Mouse (Mus musculus) limb, embryonic 11.5 days (tissue): Measurements from ENCODE around the gene Arhgap22. TPM values are rescaled to one million over a fixed set of nuclear protein-coding genes. Genes with fewer than 3 reads are reported as not detected.

Experiments
- ATAC-seq: fragments of 200-750 bp; cut with Nextera tagmentation; 2 replicates; pipeline ENCODE4 v1.8.0; 2017; ENCODE audit warnings: low read depth; ENCODE audit not compliant: insufficient number of reproducible peaks, low FRiP score, low TSS enrichment
- DNase-seq: peaks from one replicate; pipeline ENCODE4 v3.0.0-alpha.2; 2015; ENCODE audit warnings: low spot score
- H3K27ac ChIP-seq: fragments of 300-500 bp; sonication (generic); replicated peaks from 2 replicates; pipeline ENCODE4 v1.5.1; 2014; ENCODE audit warnings: low read depth, mild to moderate bottlenecking, low read length
- H3K27me3 ChIP-seq: fragments of 300-500 bp; sonication (generic); 2 replicates; pipeline ENCODE4 v1.6.1; 2014; ENCODE audit warnings: mild to moderate bottlenecking, low read length, mixed read lengths; ENCODE audit not compliant: control insufficient read depth, insufficient read depth
- H3K36me3 ChIP-seq: fragments of 300-500 bp; sonication (generic); 2 replicates; pipeline ENCODE4 v1.6.1; 2014; ENCODE audit warnings: mild to moderate bottlenecking, low read length, moderate library complexity, mixed read lengths; ENCODE audit not compliant: control insufficient read depth, insufficient read depth
- H3K4me1 ChIP-seq: fragments of 300-500 bp; sonication (generic); 2 replicates; pipeline ENCODE4 v1.6.1; 2014; ENCODE audit warnings: low read length, mixed read lengths; ENCODE audit not compliant: control insufficient read depth, insufficient read depth
- H3K4me2 ChIP-seq: fragments of 300-500 bp; sonication (generic); 2 replicates; pipeline ENCODE4 v1.6.1; 2014; ENCODE audit warnings: low read depth, mild to moderate bottlenecking, moderate library complexity; ENCODE audit not compliant: severe bottlenecking
- H3K4me3 ChIP-seq: fragments of 300-500 bp; sonication (generic); 2 replicates; pipeline ENCODE4 v1.5.1; 2014; ENCODE audit warnings: low read depth, low read length
- H3K9ac ChIP-seq: fragments of 300-500 bp; sonication (generic); 2 replicates; pipeline ENCODE4 v1.6.1; 2014; ENCODE audit warnings: mild to moderate bottlenecking, low read length
- H3K9me3 ChIP-seq: fragments of 300-500 bp; sonication (generic); 2 replicates; pipeline ENCODE4 v1.6.1; 2016; ENCODE audit warnings: low read length; ENCODE audit not compliant: control insufficient read depth
- WGBS: fragments of 180-500 bp; shearing (Covaris S2); extraction: QIAGEN DNeasy Blood & Tissue Kit; methylation state at CpG from one replicate; pipeline ENCODE4 v1.1.7; 2014; 5-methylcytosine and 5-hydroxymethylcytosine counted together
- polyA plus RNA-seq: library from polyadenylated mRNA; unstranded; fragments of >200 nt; fragmentation: Nextera tagmentation; extraction: Ambion mirVana; gene quantifications from 2 replicates; pipeline ENCODE4 v1.2.1, GENCODE M21; 2014

The Arhgap22 gene
- polyA plus RNA-seq, 1 experiment from 2014 or later: 2.7 TPM

DNA sequence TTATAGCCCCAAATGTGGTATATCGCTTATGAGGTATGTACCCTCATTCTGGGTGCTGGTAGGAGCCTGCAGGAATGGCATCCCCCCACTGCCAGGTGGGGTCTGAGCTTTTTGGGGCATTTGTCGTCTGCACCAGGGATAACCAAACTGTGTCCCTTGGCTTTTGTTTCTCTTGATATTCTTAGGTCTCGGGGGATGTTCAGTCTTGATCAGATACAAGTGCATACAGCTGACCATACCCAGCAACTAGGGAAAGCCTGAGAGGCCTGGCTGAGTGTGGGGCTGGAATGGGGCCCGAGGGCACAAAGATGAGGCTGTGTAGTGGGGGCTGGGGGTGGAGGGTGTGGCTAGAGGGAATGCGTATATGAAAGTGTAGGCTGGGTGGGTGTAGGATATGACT lies 149.8 kb downstream of the Arhgap22 start:
- no peaks in the 10 kb centered on the region for H3K27me3 ChIP-seq
- H3K9ac ChIP-seq: no peak overlapping the region
- H3K9me3 ChIP-seq: no peaks in the 10 kb centered on the region
- H3K36me3 ChIP-seq: no peaks in the 10 kb centered on the region
- no peak overlapping the region for H3K4me2 ChIP-seq
- DNase-seq (no peak), ATAC-seq (no peak)
- H3K4me1 ChIP-seq: 0 out of 2 replicates have a peak, but pooled peaks cover 6% of the 10 kb centered on the region
- H3K4me3 ChIP-seq: no peak overlapping the region
- 83% methylated on average over 5 of the region's 5 CpGs for WGBS
- no peak overlapping the region for H3K27ac ChIP-seq

DNA sequence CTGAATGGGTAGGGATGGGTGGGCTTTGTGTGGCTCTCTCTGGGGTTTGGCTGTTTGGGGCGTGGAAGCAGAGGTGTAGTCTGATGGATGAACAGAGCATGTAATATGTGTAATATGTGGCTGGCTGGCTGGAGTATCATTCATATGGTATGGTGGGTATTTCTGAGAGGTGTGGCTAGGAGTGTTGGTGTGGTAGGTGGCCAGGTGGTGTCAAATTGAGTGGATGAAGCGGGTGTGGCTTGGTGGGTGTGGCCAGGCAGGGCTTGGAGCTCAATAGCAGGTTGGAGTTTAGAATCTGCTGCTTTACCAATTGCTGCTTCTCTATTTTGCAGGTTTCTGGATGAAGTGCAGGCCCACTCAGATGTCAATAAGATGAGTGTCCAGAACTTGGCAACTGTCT lies 150.2 kb downstream of the Arhgap22 start:
- H3K27me3 ChIP-seq: no peaks in the 10 kb centered on the region

DNA sequence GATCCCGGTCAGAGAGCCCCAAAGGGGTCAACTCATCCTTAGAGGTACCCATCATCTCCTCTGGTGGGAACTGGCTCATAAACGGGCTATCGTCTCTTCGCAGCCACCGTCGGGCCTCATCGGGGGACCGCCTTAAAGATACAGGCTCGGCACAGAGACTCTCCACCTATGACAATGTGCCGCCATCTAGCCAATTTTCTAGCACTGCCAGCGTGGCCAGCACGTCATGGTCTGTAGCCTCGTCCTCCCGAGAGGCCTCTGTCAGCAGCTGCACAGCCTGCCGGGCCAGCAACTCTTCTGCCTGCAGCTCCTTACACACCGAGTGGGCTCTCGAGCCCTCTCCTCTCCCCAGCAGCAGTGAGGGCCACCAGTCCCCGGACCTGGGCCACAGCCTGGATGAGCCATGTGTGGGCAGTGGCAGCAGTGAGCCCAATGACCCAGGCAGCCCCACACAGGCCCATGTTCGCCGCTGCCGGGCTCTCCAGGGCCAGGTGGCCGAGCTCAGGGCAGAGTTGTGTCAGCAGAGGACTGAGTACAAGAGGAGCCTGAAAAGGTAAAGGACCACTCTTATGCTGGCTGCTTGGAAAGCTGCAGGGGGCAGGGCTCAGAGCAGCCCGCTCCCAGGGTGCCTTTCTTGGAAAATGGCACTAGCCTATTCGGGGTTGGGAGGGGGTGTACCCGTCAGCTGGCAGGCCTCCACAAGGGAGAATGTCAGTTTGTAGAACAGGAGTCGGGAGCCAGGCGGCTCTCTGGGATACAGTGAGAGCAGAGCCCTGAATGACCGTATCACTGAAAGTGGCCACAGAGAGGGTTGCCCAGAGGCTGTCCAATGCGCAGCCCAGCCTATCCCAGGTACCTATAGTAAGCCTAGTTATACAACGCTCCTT lies 153.3 kb downstream of the Arhgap22 start:
- Histone ChIP-seq H3K4me2 (no peak overlapping the region), H3K27ac (no peak overlapping the region), H3K4me3 (no peak overlapping the region), H3K27me3 (no peaks in the 10 kb centered on the region), H3K36me3 (no peaks in the 10 kb centered on the region; the same call in 1 of the 2 replicates), H3K9me3 (no peaks in the 10 kb centered on the region), H3K9ac (no peak overlapping the region), H3K4me1 (peaks cover 9% of the 10 kb centered on the region)
- DNase-seq: no peak
- WGBS: 82% methylated on average over 30 of the region's 30 CpGs
- no peak for ATAC-seq

More for the DNA sequence above, 150.2 kb downstream of the Arhgap22 start:
- 84% methylated on average over 2 of the region's 2 CpGs for WGBS
- Histone ChIP-seq H3K9ac (no peak overlapping the region), H3K4me1 (0 out of 2 replicates have a peak, but pooled peaks cover 6% of the 10 kb centered on the region), H3K36me3 (no peaks in the 10 kb centered on the region), H3K27ac (no peak overlapping the region), H3K9me3 (no peaks in the 10 kb centered on the region), H3K4me3 (no peak overlapping the region), H3K4me2 (no peak overlapping the region)
- no peak for DNase-seq
- ATAC-seq: no peak

DNA sequence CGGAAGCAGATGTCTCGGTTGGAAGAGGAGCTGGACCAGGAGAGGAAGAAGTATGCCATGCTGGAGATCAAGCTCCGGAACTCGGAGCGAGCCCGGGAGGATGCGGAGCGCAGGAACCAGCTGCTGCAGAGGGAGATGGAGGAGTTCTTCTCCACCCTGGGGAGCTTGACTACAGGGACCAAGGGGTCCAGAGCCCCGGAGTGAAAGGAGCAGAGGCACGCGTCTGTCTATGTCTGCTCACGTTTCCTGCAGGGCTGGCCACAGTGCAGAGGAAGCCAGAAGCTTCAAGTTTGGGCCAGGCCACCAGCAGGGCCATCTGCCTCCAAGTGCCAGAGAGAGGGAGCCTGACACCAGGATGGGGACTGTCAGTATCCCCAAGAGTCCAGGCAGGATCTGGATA lies 155.5 kb downstream of the Arhgap22 start:
- no peak for DNase-seq
- 81% methylated on average over 12 of the region's 12 CpGs for WGBS
- Histone ChIP-seq H3K27ac (no peak overlapping the region), H3K4me1 (peaks cover 5% of the 10 kb centered on the region), H3K9me3 (no peaks in the 10 kb centered on the region), H3K27me3 (no peaks in the 10 kb centered on the region), H3K4me2 (no peak overlapping the region), H3K4me3 (no peak overlapping the region), H3K36me3 (no peaks in the 10 kb centered on the region; the same call in 1 of the 2 replicates), H3K9ac (no peak overlapping the region)
- no peak for ATAC-seq

DNA sequence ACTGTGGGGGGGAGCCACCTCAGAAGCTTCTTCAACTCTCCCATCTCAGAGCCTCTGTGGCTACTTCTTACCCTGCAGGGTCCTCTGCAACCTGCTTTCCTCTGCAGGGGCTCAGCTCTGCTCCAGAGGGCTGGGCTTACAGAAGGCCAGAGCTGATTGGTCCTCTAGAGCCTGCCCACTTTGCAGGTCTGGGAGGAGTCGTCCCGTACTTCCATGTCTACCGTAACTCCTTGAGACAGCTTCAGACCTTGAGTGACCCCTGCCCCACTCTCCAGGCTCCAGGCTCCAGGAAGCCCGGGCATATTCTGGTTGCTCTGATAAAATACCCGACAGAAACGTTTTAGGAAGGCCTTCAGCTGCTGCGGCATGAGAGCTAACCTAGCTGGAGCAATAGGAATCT lies 156.2 kb downstream of the Arhgap22 start:
- Histone ChIP-seq H3K27ac (no peak overlapping the region), H3K4me2 (peak overlapping the region; percentile 31), H3K36me3 (no peaks in the 10 kb centered on the region; the same call in 1 of the 2 replicates), H3K27me3 (no peaks in the 10 kb centered on the region), H3K4me3 (no peak overlapping the region), H3K4me1 (peaks cover 5% of the 10 kb centered on the region), H3K9ac (no peak overlapping the region), H3K9me3 (no peaks in the 10 kb centered on the region)
- 11% methylated on average over 7 of the region's 7 CpGs for WGBS
- DNase-seq: peak; percentile 47
- 0 out of 2 replicates have a peak, but pooled peaks have one; percentile 31 for ATAC-seq

DNA sequence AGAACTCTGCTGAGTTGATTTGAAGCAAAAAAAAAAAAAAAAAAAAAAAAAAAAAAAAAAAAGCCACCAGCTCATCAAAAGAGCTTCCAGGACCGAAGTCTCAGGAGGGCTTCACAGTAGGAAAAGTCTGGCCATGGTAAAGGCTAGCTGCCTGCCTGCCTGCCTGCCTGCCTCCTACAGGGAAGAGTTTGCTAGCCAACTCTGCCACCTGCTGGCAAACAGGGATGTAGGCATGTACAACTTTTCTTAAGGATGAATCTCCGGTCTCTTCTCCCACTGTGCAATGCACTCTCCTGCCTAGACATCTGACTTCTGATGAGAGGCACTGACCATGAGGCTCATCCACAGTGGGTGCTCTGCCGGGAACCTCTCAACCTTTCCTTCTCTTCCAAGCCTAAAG lies 157.4 kb downstream of the Arhgap22 start:
- ATAC-seq (0 out of 2 replicates have a peak, but pooled peaks have one; percentile 16), DNase-seq (peak; percentile 83)
- peaks cover 5% of the 10 kb centered on the region for H3K4me1 ChIP-seq
- no peak overlapping the region for H3K27ac ChIP-seq
- no peak overlapping the region for H3K4me2 ChIP-seq
- no peak overlapping the region for H3K4me3 ChIP-seq
- H3K27me3 ChIP-seq: no peaks in the 10 kb centered on the region
- no peaks in the 10 kb centered on the region; the same call in 1 of the 2 replicates for H3K36me3 ChIP-seq
- H3K9ac ChIP-seq: no peak overlapping the region
- WGBS: 22% methylated on average over 3 of the region's 3 CpGs
- H3K9me3 ChIP-seq: no peaks in the 10 kb centered on the region

DNA sequence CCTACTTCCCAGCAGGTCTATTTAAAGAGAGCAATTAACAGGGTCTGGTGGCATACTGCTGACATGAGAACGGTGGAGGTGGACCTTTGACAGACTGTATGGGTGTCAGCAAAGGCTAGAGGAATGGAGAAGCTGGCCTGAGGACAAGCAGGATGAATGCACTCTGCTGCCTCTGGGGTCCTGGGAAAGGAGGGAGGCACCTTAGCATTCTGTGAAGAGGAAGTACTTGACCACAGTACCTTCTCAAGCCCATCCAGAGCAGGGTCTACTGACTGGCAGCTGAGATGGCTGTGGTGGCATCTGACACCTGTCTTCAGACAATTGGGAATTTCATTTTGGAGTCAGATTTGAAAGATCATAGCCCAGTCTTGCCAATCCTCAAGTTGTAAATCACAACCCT lies 159.4 kb downstream of the Arhgap22 start:
- no peak overlapping the region for H3K9ac ChIP-seq
- no peak overlapping the region for H3K27ac ChIP-seq
- no peak overlapping the region for H3K4me2 ChIP-seq
- ATAC-seq (no peak), DNase-seq (no peak)
- H3K9me3 ChIP-seq: no peaks in the 10 kb centered on the region
- H3K4me1 ChIP-seq: peaks cover 5% of the 10 kb centered on the region
- H3K4me3 ChIP-seq: no peak overlapping the region
- H3K27me3 ChIP-seq: no peaks in the 10 kb centered on the region
- WGBS: 57% methylated on average over 1 of the region's 1 CpGs
- H3K36me3 ChIP-seq: peaks cover 2% of the 10 kb centered on the region; the same call in 1 of the 2 replicates

DNA sequence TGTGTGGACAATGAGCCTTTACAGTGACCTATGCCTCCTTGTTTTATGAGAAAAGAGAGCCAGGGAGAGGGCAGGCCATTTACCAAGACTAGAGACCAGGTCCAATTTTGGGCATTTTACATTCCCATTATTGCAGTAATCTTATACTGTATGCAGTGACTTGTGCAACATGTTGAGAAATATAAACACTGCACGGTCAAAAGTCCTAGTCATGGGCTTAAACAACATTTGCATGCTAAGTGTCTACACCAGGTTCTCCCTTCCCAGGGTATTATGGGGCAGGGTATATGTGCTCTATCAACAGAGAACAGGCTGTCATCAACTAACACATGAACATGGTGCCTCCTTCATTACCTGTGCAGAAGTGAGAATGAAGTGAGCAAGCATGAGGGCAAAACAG lies 160.3 kb downstream of the Arhgap22 start:
- Histone ChIP-seq H3K9ac (no peak overlapping the region), H3K27ac (no peak overlapping the region), H3K4me3 (no peak overlapping the region), H3K27me3 (no peaks in the 10 kb centered on the region), H3K9me3 (no peaks in the 10 kb centered on the region), H3K4me2 (no peak overlapping the region), H3K4me1 (peaks cover 5% of the 10 kb centered on the region), H3K36me3 (peaks cover 2% of the 10 kb centered on the region; the same call in 1 of the 2 replicates)
- DNase-seq: no peak
- no peak for ATAC-seq
- 81% methylated on average over 1 of the region's 1 CpGs for WGBS
